Mouse (Mus musculus): ENCODE data around the gene Fnip2. TPM values are rescaled to one million over a fixed set of nuclear protein-coding genes. Genes with fewer than 3 reads are reported as not detected.

Fnip2 gene
- polyA plus RNA-seq, 1 experiment from 2014 or later = 6.9 TPM

DNA sequence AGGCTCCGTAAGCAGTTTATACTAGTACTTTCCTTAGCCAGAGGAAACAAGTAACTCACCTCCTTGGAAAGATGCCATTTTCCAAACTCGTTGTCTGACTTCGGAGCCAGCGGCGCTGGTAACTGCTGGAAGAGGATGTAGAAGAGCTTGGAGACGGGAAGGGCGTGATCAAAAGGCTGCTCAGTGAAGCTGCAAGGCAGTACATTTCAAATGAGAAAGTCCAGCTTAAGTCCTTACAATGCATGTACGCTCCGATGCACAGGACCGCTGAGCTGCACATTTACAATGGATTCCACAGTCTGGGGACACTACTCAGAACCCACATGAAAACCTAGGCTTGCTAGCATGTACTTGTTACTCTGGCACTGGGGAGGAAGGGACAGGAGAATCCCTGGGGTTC is 67.3 kb downstream of the Fnip2 start:
- Histone ChIP-seq H3K9me3 (ENCODE audit: control insufficient read depth, low read length) (no peaks in the 10 kb centered on the region), H3K4me2 (replicated peaks; ENCODE audit: low read depth, low read length) (no peak overlapping the region), H3K9ac (ENCODE audit: low read depth, low read length) (no peak overlapping the region), H3K36me3 (ENCODE audit: control insufficient read depth, insufficient read depth, low read length) (peaks cover 13% of the 10 kb centered on the region; the same call in 1 of the 2 replicates), H3K27ac (ENCODE audit: low read depth, low read length) (no peak overlapping the region), H3K4me3 (ENCODE audit: low read length) (no peak overlapping the region), H3K4me1 (ENCODE audit: control insufficient read depth, insufficient read depth, low read length) (no peaks in the 10 kb centered on the region), H3K27me3 (ENCODE audit: control insufficient read depth, insufficient read depth, low read length) (no peaks in the 10 kb centered on the region)
- ATAC-seq (ENCODE audit: low FRiP score, low TSS enrichment) = no peak
- WGBS = 75% methylated on average over 10 of the region's 10 CpGs

DNA sequence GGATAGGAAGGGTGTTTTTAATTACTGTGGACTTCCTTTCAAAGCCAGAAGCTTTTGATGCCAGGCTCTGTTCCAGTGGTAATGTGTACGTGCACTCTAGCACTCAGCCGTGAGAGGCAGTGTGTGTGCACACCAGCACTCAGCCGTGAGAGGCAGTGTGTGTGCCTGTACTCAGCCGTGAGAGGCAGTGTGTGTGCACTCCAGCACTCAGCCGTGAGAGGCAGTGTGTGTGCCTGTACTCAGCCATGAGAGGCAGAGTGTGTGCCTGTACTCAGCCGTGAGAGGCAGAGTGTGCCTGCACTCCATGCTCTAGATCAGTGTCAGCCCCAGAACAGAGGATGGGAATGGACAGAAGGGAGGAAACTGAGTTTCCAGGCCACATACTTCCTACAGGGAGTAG is 70.9 kb downstream of the Fnip2 start:
- Histone ChIP-seq H3K4me1 (ENCODE audit: control insufficient read depth, insufficient read depth, low read length) (no peaks in the 10 kb centered on the region), H3K9me3 (ENCODE audit: control insufficient read depth, low read length) (no peaks in the 10 kb centered on the region), H3K36me3 (ENCODE audit: control insufficient read depth, insufficient read depth, low read length) (peaks cover 20% of the 10 kb centered on the region; the same call in 1 of the 2 replicates), H3K27ac (ENCODE audit: low read depth, low read length) (no peak overlapping the region), H3K9ac (ENCODE audit: low read depth, low read length) (no peak overlapping the region), H3K27me3 (ENCODE audit: control insufficient read depth, insufficient read depth, low read length) (no peaks in the 10 kb centered on the region), H3K4me3 (ENCODE audit: low read length) (no peak overlapping the region), H3K4me2 (replicated peaks; ENCODE audit: low read depth, low read length) (no peak overlapping the region)
- 85% methylated on average over 6 of the region's 6 CpGs for WGBS
- ATAC-seq (ENCODE audit: low FRiP score, low TSS enrichment) = no peak

DNA sequence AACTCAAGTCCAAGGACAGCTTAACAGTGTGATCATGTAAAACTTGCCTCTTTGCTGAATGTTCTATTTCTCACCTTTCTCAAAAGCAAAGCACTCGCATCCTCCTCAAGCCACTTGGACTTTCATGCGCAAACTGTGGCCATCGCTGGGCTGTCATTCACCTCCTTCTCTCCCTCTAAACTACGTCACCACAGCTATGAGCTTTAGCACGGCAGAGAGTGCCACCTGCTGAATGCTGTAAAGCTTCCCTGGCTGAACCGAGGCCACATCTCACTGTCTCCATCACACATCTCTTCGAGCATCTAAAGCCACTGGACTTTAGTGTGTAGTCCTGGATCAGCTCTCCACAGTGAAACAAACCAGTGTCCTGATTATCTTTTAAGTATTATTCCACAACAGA is 72.4 kb downstream of the Fnip2 start:
- H3K27ac ChIP-seq (ENCODE audit: low read depth, low read length) = no peak overlapping the region
- H3K4me1 ChIP-seq (ENCODE audit: control insufficient read depth, insufficient read depth, low read length) = no peaks in the 10 kb centered on the region
- H3K27me3 ChIP-seq (ENCODE audit: control insufficient read depth, insufficient read depth, low read length) = no peaks in the 10 kb centered on the region
- no peak overlapping the region for H3K9ac ChIP-seq (ENCODE audit: low read depth, low read length)
- no peak overlapping the region for H3K4me3 ChIP-seq (ENCODE audit: low read length)
- whole genome bisulfite sequencing = 80% methylated on average over 7 of the region's 7 CpGs
- no peak overlapping the region for H3K4me2 ChIP-seq (replicated peaks; ENCODE audit: low read depth, low read length)
- H3K36me3 ChIP-seq (ENCODE audit: control insufficient read depth, insufficient read depth, low read length) = peaks cover 23% of the 10 kb centered on the region; the same call in 1 of the 2 replicates
- no peaks in the 10 kb centered on the region for H3K9me3 ChIP-seq (ENCODE audit: control insufficient read depth, low read length)
- no peak for ATAC-seq (ENCODE audit: low FRiP score, low TSS enrichment)

DNA sequence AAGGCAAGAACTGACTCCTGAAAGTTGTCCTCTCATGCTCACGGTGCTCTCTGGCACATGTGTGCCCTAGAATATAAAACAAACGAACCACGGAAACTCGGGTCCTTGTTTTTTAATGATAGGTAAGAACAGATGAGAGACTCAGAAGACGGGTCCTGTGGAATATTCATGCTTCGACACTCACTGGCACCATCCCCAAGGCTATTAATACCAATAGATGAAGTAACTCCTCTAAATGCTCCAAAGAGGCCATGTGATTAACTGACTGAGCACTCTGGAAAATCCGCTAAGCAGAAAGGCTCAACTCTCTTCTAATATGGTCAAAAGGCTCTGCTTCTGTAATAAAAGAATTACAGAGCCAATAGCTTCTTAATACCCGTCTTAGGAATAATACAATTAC is 73.6 kb downstream of the Fnip2 start:
- H3K4me2 ChIP-seq (replicated peaks; ENCODE audit: low read depth, low read length) = no peak overlapping the region
- H3K4me1 ChIP-seq (ENCODE audit: control insufficient read depth, insufficient read depth, low read length) = no peaks in the 10 kb centered on the region
- no peaks in the 10 kb centered on the region for H3K9me3 ChIP-seq (ENCODE audit: control insufficient read depth, low read length)
- no peak for ATAC-seq (ENCODE audit: low FRiP score, low TSS enrichment)
- no peaks in the 10 kb centered on the region for H3K27me3 ChIP-seq (ENCODE audit: control insufficient read depth, insufficient read depth, low read length)
- H3K4me3 ChIP-seq (ENCODE audit: low read length) = no peak overlapping the region
- H3K36me3 ChIP-seq (ENCODE audit: control insufficient read depth, insufficient read depth, low read length) = peaks cover 17% of the 10 kb centered on the region; the same call in 1 of the 2 replicates
- H3K27ac ChIP-seq (ENCODE audit: low read depth, low read length) = no peak overlapping the region
- no peak overlapping the region for H3K9ac ChIP-seq (ENCODE audit: low read depth, low read length)
- 74% methylated on average over 8 of the region's 8 CpGs for WGBS

DNA sequence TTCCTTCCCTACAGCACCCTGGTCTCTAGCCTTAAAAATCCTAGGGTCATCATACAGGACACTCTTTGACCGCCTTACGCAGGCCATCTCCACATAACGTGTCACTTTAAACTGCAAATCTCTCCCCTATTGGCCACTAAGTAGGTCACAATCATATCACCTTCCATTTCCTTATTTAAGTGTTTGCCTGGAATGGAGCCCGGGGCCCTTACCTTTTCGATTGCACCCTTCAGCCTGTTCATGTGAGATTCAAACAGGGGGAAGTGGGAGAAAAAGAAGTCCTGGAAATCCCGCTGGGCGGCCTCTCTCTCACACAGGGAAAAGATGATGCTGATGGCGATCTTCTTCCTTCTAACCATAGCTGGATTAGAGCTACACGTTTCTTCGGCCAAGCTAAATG is 74.5 kb downstream of the Fnip2 start:
- Histone ChIP-seq H3K36me3 (ENCODE audit: control insufficient read depth, insufficient read depth, low read length) (peaks cover 15% of the 10 kb centered on the region; the same call in 1 of the 2 replicates), H3K4me3 (ENCODE audit: low read length) (no peak overlapping the region), H3K27me3 (ENCODE audit: control insufficient read depth, insufficient read depth, low read length) (no peaks in the 10 kb centered on the region), H3K4me2 (replicated peaks; ENCODE audit: low read depth, low read length) (no peak overlapping the region), H3K27ac (ENCODE audit: low read depth, low read length) (no peak overlapping the region), H3K9me3 (ENCODE audit: control insufficient read depth, low read length) (no peaks in the 10 kb centered on the region), H3K9ac (ENCODE audit: low read depth, low read length) (no peak overlapping the region), H3K4me1 (ENCODE audit: control insufficient read depth, insufficient read depth, low read length) (no peaks in the 10 kb centered on the region)
- 92% methylated on average over 10 of the region's 10 CpGs for WGBS
- ATAC-seq (ENCODE audit: low FRiP score, low TSS enrichment) = no peak

DNA sequence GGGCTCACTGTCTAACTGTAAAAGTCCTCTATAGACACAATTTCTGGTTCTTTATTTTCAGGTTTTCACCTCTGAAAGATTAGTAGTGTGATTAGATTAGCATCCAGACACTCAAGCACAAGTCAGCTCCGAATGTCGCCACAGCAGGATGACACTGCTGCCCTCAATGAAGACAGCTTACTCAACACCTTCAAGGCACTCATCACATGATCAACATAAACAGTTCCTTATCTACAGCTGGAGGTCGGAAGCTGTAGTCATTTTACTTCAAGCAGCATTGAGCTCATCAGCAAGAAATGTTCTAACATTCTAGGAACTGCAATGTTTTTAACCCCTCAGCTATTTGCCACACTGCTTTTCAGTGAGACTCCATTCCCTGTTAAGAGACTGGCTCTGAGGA is 76.0 kb downstream of the Fnip2 start:
- 83% methylated on average over 3 of the region's 3 CpGs for WGBS
- Histone ChIP-seq H3K27ac (ENCODE audit: low read depth, low read length) (no peak overlapping the region), H3K4me3 (ENCODE audit: low read length) (no peak overlapping the region), H3K27me3 (ENCODE audit: control insufficient read depth, insufficient read depth, low read length) (no peaks in the 10 kb centered on the region), H3K9ac (ENCODE audit: low read depth, low read length) (no peak overlapping the region), H3K36me3 (ENCODE audit: control insufficient read depth, insufficient read depth, low read length) (peaks cover 11% of the 10 kb centered on the region; the same call in 1 of the 2 replicates), H3K4me1 (ENCODE audit: control insufficient read depth, insufficient read depth, low read length) (no peaks in the 10 kb centered on the region), H3K9me3 (ENCODE audit: control insufficient read depth, low read length) (no peaks in the 10 kb centered on the region), H3K4me2 (replicated peaks; ENCODE audit: low read depth, low read length) (no peak overlapping the region)
- ATAC-seq (ENCODE audit: low FRiP score, low TSS enrichment) = no peak

DNA sequence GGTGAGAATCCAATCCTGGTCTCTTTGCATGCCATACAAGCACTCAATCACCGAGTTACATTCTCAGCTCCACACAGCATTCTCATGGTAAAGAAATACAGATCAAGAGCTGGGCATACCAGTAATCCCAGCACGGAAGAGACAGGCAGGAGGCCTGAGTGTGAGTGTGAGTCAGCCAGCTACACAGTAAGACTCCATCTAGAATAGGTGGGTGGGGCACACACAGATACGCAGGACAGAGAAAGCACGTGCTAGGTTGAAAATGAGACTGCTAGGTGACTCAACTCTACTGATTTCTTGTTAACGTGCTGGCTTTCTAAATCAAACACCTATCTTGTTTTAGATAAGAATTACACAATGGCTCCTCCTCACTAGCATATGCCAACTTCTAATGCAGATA is 77.5 kb downstream of the Fnip2 start:
- Histone ChIP-seq H3K4me2 (replicated peaks; ENCODE audit: low read depth, low read length) (no peak overlapping the region), H3K36me3 (ENCODE audit: control insufficient read depth, insufficient read depth, low read length) (peaks cover 11% of the 10 kb centered on the region; the same call in 1 of the 2 replicates), H3K9me3 (ENCODE audit: control insufficient read depth, low read length) (no peaks in the 10 kb centered on the region), H3K9ac (ENCODE audit: low read depth, low read length) (no peak overlapping the region), H3K4me3 (ENCODE audit: low read length) (no peak overlapping the region), H3K27me3 (ENCODE audit: control insufficient read depth, insufficient read depth, low read length) (no peaks in the 10 kb centered on the region), H3K27ac (ENCODE audit: low read depth, low read length) (no peak overlapping the region), H3K4me1 (ENCODE audit: control insufficient read depth, insufficient read depth, low read length) (no peaks in the 10 kb centered on the region)
- ATAC-seq (ENCODE audit: low FRiP score, low TSS enrichment) = no peak
- 89% methylated on average over 5 of the region's 5 CpGs for WGBS

DNA sequence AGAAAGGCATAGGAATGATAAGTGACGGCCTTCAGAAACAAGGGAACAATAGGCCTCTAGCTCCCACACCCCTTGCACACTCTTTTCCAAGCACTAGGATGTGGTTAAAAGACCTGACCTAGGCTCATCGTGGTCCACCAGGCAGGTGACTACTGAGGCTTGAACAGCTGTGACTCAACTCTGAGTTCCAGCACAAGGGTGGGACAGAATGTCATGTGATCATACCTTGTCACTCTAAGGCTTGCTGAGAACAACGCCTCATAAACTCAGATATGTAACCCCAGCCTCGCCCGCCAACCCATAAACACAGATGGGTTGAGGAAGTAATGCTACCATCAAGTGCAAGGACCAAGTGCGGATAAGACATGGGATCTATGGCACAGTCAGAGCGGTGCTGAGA is 79.6 kb downstream of the Fnip2 start:
- H3K27me3 ChIP-seq (ENCODE audit: control insufficient read depth, insufficient read depth, low read length) = no peaks in the 10 kb centered on the region
- WGBS = 82% methylated on average over 7 of the region's 7 CpGs
- H3K9me3 ChIP-seq (ENCODE audit: control insufficient read depth, low read length) = no peaks in the 10 kb centered on the region
- no peak overlapping the region for H3K9ac ChIP-seq (ENCODE audit: low read depth, low read length)
- peaks cover 8% of the 10 kb centered on the region; the same call in 1 of the 2 replicates for H3K36me3 ChIP-seq (ENCODE audit: control insufficient read depth, insufficient read depth, low read length)
- H3K4me3 ChIP-seq (ENCODE audit: low read length) = no peak overlapping the region
- no peaks in the 10 kb centered on the region for H3K4me1 ChIP-seq (ENCODE audit: control insufficient read depth, insufficient read depth, low read length)
- no peak for ATAC-seq (ENCODE audit: low FRiP score, low TSS enrichment)
- no peak overlapping the region for H3K27ac ChIP-seq (ENCODE audit: low read depth, low read length)
- no peak overlapping the region for H3K4me2 ChIP-seq (replicated peaks; ENCODE audit: low read depth, low read length)

DNA sequence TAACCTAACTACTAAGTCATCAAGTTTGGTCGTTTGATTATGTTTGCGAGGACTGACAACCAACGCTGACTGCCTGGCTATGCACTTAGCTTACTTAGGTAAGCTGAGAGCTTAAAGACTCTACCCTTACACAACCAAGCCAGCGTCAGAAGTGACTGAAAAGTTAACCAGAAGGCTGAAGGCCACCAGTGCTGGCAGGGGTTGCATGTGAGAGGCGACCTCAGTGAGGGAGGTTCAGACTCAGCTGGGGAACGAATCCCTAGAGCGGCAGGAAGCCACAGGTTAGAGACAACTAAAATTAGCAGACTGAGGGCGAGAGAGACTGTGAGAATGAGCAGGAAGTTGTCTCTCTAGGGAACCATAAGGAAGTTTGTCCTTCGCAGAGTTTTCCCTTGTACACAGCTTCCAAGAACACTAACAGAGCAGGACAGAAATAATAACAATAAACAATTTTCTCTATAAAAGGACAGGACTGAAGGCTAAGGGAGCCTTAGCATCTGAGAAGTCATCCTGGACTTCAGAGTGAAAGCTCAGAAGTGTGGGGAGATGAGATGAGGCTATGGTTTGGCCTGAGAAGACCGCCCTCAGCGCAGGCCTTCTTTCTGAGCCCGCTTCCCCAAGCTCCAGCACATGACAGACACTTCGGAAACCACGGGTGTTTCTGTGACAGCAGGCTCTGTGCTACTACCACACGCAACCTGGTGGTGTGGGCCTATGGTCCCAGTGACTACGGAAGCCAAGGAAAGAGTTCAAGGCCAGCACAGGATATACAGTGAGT is 83.1 kb downstream of the Fnip2 start:
- Histone ChIP-seq H3K27ac (ENCODE audit: low read depth, low read length) (no peak overlapping the region), H3K4me1 (ENCODE audit: control insufficient read depth, insufficient read depth, low read length) (no peaks in the 10 kb centered on the region), H3K4me2 (replicated peaks; ENCODE audit: low read depth, low read length) (no peak overlapping the region), H3K27me3 (ENCODE audit: control insufficient read depth, insufficient read depth, low read length) (no peaks in the 10 kb centered on the region), H3K9ac (ENCODE audit: low read depth, low read length) (no peak overlapping the region), H3K9me3 (ENCODE audit: control insufficient read depth, low read length) (no peaks in the 10 kb centered on the region), H3K4me3 (ENCODE audit: low read length) (no peak overlapping the region), H3K36me3 (ENCODE audit: control insufficient read depth, insufficient read depth, low read length) (peaks cover 23% of the 10 kb centered on the region)
- WGBS = 77% methylated on average over 16 of the region's 16 CpGs
- no peak for ATAC-seq (ENCODE audit: low FRiP score, low TSS enrichment)
